In the genomic region with DNA sequence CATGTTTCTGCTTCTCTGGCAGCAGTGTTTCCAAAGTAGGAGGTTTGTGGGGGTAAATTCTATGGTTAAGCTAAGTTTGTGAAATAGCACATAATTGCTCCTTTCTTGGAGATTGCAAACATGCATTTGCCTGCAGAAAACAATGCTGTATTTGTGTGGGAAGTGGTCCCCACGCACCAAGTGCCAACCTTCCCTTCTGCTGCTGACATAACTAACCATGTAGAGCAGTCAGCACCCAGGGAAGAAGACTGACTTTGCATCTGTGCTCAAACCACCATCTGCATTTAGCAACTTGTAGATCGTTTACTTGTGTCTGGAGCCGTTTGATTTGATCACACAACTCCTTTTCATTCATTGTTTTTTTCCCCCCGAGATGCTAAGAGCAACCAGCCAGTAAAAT, we compare ENCODE assay signal across 13 mouse cellular contexts.
"Had no signal": no experiment of that assay in that cellular context is flagged by ENCODE, and none has a peak within 500 bp of the region (broad histone marks: within the 10 kb centered on the region; RNA-seq: fewer than 3 reads in every experiment).

No protein-coding gene starts in this region.

- H3K27me3 ChIP-seq: limb, embryonic 13.5 days; midbrain, embryonic 13.5 days had no signal

- H3K27ac ChIP-seq: hindbrain, postnatal 0 days; limb, embryonic 13.5 days; liver, embryonic 14.5 days; midbrain, embryonic 13.5 days; stomach, postnatal 0 days had no signal

- H3K9me3 ChIP-seq: limb, embryonic 13.5 days; midbrain, embryonic 13.5 days had no signal

- DNase-seq: kidney, adult 18-20 months; kidney, postnatal 10 days; kidney, postnatal 4 days; left cerebral cortex, postnatal 4 days; lung, adult 18-20 months; lung, postnatal 36 days; thymus, adult 18-20 months; thymus, postnatal 25 days had no signal

- H3K4me3 ChIP-seq: limb, embryonic 13.5 days; midbrain, embryonic 13.5 days had no signal

- H3K36me3 ChIP-seq: limb, embryonic 13.5 days; midbrain, embryonic 13.5 days had no signal

- H3K4me1 ChIP-seq: limb, embryonic 13.5 days; midbrain, embryonic 13.5 days had no signal
